Mouse (Mus musculus) lung, adult 2 months (tissue): ENCODE results near the gene Grxcr1.

Source experiments
- CTCF ChIP-seq: fragments of 200-500 bp; IDR thresholded peaks from 2 replicates; pipeline ENCODE4 v1.5.1; 2011; ENCODE audit warnings: mild to moderate bottlenecking, low read length, control low read depth; ENCODE audit not compliant: insufficient read depth
- POLR2A ChIP-seq: fragments of 200-500 bp; IDR thresholded peaks from 2 replicates; pipeline ENCODE4 v1.6.1; 2011; ENCODE audit warnings: low read depth, mild to moderate bottlenecking, control low read depth, low read length, borderline replicate concordance; ENCODE audit errors: extremely low read depth

GRCm38 (mm10) chr5:68128421-68128820 is 96.8 kb downstream of the Grxcr1 start:
- TF ChIP-seq POLR2A (no peak), CTCF (peak; percentile 47)
